Mouse (Mus musculus) lung, embryonic 15.5 days (tissue): ENCODE measurements around the gene Id3. TPM values are rescaled to one million over a fixed set of nuclear protein-coding genes. Genes with fewer than 3 reads are reported as not detected.

ENCODE experiments used
- ATAC-seq: fragments of 200-750 bp; cut with Nextera tagmentation; 2 replicates; pipeline ENCODE4 v1.8.0; 2017; ENCODE audit warnings: moderate number of reproducible peaks, borderline replicate concordance; ENCODE audit not compliant: low FRiP score, low TSS enrichment; ENCODE audit errors: extremely low read depth
- H3K27ac ChIP-seq: fragments of 300-500 bp; sonication (generic); 2 replicates; pipeline ENCODE4 v1.5.1; 2015; ENCODE audit warnings: moderate library complexity, mild to moderate bottlenecking, inconsistent platforms
- H3K27me3 ChIP-seq: fragments of 300-500 bp; sonication (generic); 2 replicates; pipeline ENCODE4 v1.6.1; 2015; ENCODE audit warnings: inconsistent platforms
- H3K36me3 ChIP-seq: fragments of 300-500 bp; sonication (generic); 2 replicates; pipeline ENCODE4 v1.6.1; 2015; ENCODE audit warnings: inconsistent platforms
- H3K4me1 ChIP-seq: fragments of 300-500 bp; sonication (generic); 2 replicates; pipeline ENCODE4 v1.6.1; 2015; ENCODE audit warnings: inconsistent platforms
- H3K4me2 ChIP-seq: fragments of 300-500 bp; sonication (generic); 2 replicates; pipeline ENCODE4 v1.6.1; 2015; ENCODE audit warnings: inconsistent platforms, mild to moderate bottlenecking, moderate library complexity
- H3K4me3 ChIP-seq: fragments of 300-500 bp; sonication (generic); 2 replicates; pipeline ENCODE4 v1.5.1; 2015; ENCODE audit warnings: mild to moderate bottlenecking, inconsistent platforms
- H3K9ac ChIP-seq: fragments of 300-500 bp; sonication (generic); 2 replicates; pipeline ENCODE4 v1.6.1; 2015; ENCODE audit warnings: inconsistent platforms
- H3K9me3 ChIP-seq: fragments of 300-500 bp; sonication (generic); 2 replicates; pipeline ENCODE4 v1.6.1; 2016; ENCODE audit warnings: inconsistent platforms
- WGBS: fragments of 180-500 bp; shearing (Covaris S2); methylation state at CpG from one replicate; pipeline ENCODE4 v1.1.7; 2015; 5-methylcytosine and 5-hydroxymethylcytosine counted together
- polyA plus RNA-seq: library from polyadenylated mRNA; unstranded; fragments of >200 nt; fragmentation: Nextera tagmentation; extraction: Ambion mirVana; gene quantifications from 2 replicates; pipeline ENCODE4 v1.2.1, GENCODE M21; 2015

Gene Id3
- polyA plus RNA-seq, 1 experiment from 2014 or later = 529 TPM

- ATAC-seq = no peak
- H3K4me2 ChIP-seq = no peak overlapping the region
- H3K36me3 ChIP-seq = no peaks in the 10 kb centered on the region; the same call in 1 of the 2 replicates
- peaks cover 41% of the 10 kb centered on the region for H3K4me1 ChIP-seq
- H3K9ac ChIP-seq = no peak overlapping the region
- no peak overlapping the region for H3K4me3 ChIP-seq
- no peaks in the 10 kb centered on the region for H3K27me3 ChIP-seq
- H3K9me3 ChIP-seq = no peaks in the 10 kb centered on the region
- peak overlapping the region; percentile 39; the same call in 1 of the 2 replicates for H3K27ac ChIP-seq
- WGBS = 46% methylated on average over 9 of the region's 9 CpGs
These were observed 42.1 kb downstream of the Id3 start for GRCm38 (mm10) chr4:136185375-136185774.

DNA sequence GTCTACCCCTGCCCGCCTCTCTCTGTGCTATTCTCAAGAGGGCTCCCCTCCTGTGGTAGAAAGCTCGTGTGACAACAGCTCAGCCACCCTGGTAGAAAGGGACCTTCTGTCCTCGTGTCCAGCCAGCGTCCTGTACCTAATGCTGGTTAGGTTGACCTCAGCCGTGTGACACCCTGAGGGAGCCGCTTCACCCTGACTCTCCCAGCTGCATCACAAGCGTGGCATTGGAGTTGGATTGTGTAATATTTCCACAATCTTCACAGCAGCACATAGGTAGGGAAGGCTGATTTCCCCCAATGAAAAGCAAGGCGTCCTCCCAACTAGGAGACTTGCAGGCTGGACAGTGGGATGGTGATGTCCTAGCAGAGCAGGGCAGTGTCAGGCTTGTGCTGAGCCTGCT lies 43.0 kb downstream of the Id3 start:
- Histone ChIP-seq H3K4me2 (peak overlapping the region; percentile 36; the same call in 1 of the 2 replicates), H3K9ac (peak overlapping the region; percentile 14; the same call in 1 of the 2 replicates), H3K4me3 (no peak overlapping the region), H3K9me3 (no peaks in the 10 kb centered on the region), H3K4me1 (peaks cover 33% of the 10 kb centered on the region), H3K27me3 (no peaks in the 10 kb centered on the region), H3K27ac (peak overlapping the region; percentile 85), H3K36me3 (no peaks in the 10 kb centered on the region; the same call in 1 of the 2 replicates)
- ATAC-seq = no peak
- WGBS = 70% methylated on average over 8 of the region's 8 CpGs

DNA sequence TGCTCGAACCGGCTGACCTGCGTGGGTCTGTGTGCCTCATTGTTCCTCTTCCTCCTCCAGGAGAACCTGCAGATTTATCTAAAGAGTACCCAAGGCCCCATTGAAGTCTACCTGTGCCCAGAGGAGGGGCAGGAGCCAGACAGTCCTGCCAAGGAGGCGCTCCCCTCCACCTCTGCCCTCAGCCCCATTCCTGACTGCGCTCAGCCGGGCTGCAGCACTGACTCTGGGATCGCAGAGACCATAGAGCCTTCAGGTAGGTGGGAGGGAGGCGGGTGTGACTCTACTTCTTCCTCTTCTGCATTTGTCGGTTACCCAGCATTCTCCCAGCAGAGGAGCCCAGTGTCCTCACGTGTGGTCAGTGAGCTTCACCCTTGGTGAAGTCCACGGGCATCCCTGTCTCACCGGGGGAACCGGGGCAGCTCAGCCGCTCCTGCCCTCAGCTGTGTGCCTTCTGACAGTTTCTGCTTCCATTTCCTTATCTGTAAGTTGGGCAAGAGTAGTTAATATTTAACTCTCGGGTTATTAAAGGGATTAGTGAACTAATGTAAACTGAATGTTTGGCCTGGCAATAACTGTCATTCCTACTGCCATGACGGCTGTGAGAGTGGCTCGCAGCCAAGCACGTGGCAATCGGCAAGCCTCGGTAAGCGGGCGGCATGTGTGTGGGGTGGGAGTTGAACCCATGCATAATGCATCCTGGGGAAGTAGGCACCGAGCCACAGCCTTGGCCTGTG lies 43.6 kb downstream of the Id3 start:
- no peaks in the 10 kb centered on the region for H3K9me3 ChIP-seq
- no peak overlapping the region for H3K4me3 ChIP-seq
- peak overlapping the region; percentile 14; the same call in 1 of the 2 replicates for H3K9ac ChIP-seq
- H3K36me3 ChIP-seq = no peaks in the 10 kb centered on the region; the same call in 1 of the 2 replicates
- peak overlapping the region; percentile 85 for H3K27ac ChIP-seq
- peak overlapping the region; percentile 36 for H3K4me2 ChIP-seq
- no peaks in the 10 kb centered on the region for H3K27me3 ChIP-seq
- ATAC-seq = peak; percentile 75; the same call in 1 of the 2 replicates
- WGBS = 45% methylated on average over 23 of the region's 23 CpGs
- H3K4me1 ChIP-seq = peaks cover 28% of the 10 kb centered on the region

GRCm38 (mm10) chr4:136188973-136189737 lies 45.9 kb downstream of the Id3 start:
- no peak overlapping the region for H3K27ac ChIP-seq
- no peak overlapping the region for H3K9ac ChIP-seq
- H3K4me1 ChIP-seq = peaks cover 31% of the 10 kb centered on the region
- no peak overlapping the region for H3K4me2 ChIP-seq
- ATAC-seq = no peak
- peaks cover 9% of the 10 kb centered on the region; the same call in 1 of the 2 replicates for H3K36me3 ChIP-seq
- no peak overlapping the region for H3K4me3 ChIP-seq
- H3K9me3 ChIP-seq = no peaks in the 10 kb centered on the region
- H3K27me3 ChIP-seq = no peaks in the 10 kb centered on the region
- WGBS = 76% methylated on average over 6 of the region's 6 CpGs

DNA sequence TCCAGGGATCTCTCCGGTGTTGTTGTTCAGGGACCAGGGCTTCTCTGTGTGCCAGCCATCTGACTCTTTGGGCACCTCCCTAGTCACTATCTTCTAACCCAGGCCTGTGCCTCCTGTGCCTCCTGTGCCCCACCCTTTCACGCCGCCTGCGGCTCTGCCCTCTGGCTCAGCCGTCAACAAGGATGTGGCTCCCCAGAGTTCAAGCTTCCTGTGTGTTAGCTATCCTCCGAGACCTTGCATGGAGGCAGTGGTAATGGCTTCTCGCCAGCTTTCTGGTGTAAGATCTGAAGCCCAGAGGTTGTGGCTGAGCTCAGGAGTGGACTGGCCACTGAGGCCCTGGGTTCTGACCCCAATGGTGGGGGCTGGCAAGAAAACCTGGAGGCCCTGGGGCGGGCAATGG lies 46.6 kb downstream of the Id3 start:
- Histone ChIP-seq H3K4me2 (no peak overlapping the region), H3K4me3 (no peak overlapping the region), H3K9me3 (no peaks in the 10 kb centered on the region), H3K27ac (no peak overlapping the region), H3K9ac (no peak overlapping the region), H3K4me1 (peaks cover 36% of the 10 kb centered on the region), H3K36me3 (peaks cover 9% of the 10 kb centered on the region; the same call in 1 of the 2 replicates), H3K27me3 (no peaks in the 10 kb centered on the region)
- ATAC-seq = peak; percentile 37; the same call in 1 of the 2 replicates
- 65% methylated on average over 8 of the region's 8 CpGs for WGBS

DNA sequence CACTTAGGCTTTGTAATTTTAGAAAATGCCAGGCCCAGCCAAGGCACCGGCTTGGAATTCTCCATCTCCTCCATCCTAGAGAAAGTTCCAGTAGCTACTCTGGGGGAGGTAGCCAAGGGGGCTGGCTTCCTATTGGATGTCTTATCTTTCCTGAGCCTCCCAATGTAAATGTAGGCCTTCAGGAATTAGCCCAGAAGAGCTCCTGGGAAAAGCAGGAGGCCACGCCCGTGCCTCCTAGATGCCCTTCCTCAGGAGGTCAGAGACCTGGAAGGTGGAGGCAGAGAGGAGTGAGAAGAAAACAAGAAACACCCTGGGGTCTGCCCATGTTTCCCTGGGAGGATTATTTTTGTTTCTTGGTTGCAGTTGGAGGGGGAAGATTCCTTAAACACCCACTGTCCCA lies 50.3 kb downstream of the Id3 start:
- Histone ChIP-seq H3K27ac (no peak overlapping the region), H3K4me1 (peaks cover 19% of the 10 kb centered on the region), H3K27me3 (no peaks in the 10 kb centered on the region), H3K4me2 (no peak overlapping the region), H3K9me3 (no peaks in the 10 kb centered on the region), H3K36me3 (peaks cover 9% of the 10 kb centered on the region; the same call in 1 of the 2 replicates), H3K9ac (no peak overlapping the region), H3K4me3 (no peak overlapping the region)
- WGBS = 68% methylated on average over 3 of the region's 3 CpGs
- no peak for ATAC-seq

- no peak overlapping the region for H3K4me3 ChIP-seq
- no peaks in the 10 kb centered on the region for H3K27me3 ChIP-seq
- H3K4me2 ChIP-seq = no peak overlapping the region
- H3K4me1 ChIP-seq = peaks cover 19% of the 10 kb centered on the region
- WGBS = 22% methylated on average over 7 of the region's 7 CpGs
- peak overlapping the region; percentile 65 for H3K27ac ChIP-seq
- no peak; the same call in 1 of the 2 replicates for ATAC-seq
- H3K9ac ChIP-seq = no peak overlapping the region
- H3K9me3 ChIP-seq = no peaks in the 10 kb centered on the region
- H3K36me3 ChIP-seq = peaks cover 9% of the 10 kb centered on the region; the same call in 1 of the 2 replicates
These were observed 51.7 kb downstream of the Id3 start for GRCm38 (mm10) chr4:136195029-136195428.

Other genes starting within 250 kb of the Id3 start
- 0.80 and 0.82 TPM in 2 replicates for gene Cnr2, start 248.1 kb upstream of the Id3 start, polyA plus RNA-seq
- gene Fuca1, start 222.8 kb upstream of the Id3 start, polyA plus RNA-seq = 71.7 and 76.4 TPM in 2 replicates
- 76.1 TPM in 2 replicates for gene Hmgcl, start 197.0 kb upstream of the Id3 start, polyA plus RNA-seq
- 38.2 and 40.5 TPM in 2 replicates for gene Gale, start 179.8 kb upstream of the Id3 start, polyA plus RNA-seq
- 122 and 124 TPM in 2 replicates for gene Lypla2, start 170.9 kb upstream of the Id3 start, polyA plus RNA-seq
- 50.1 and 59.7 TPM in 2 replicates for gene Pithd1, start 156.2 kb upstream of the Id3 start, polyA plus RNA-seq
- gene Eloa, start 121.7 kb upstream of the Id3 start, polyA plus RNA-seq = 36.1 and 38.3 TPM in 2 replicates
- 476 and 482 TPM in 2 replicates for gene Rpl11, start 90.1 kb upstream of the Id3 start, polyA plus RNA-seq
- 13.7 and 16.1 TPM in 2 replicates for gene E2f2, start 28.9 kb downstream of the Id3 start, polyA plus RNA-seq
- 6.5 and 8.1 TPM in 2 replicates for gene Asap3, start 62.9 kb downstream of the Id3 start, polyA plus RNA-seq
- 16.9 and 17.2 TPM in 2 replicates for gene Tcea3, start 104.2 kb downstream of the Id3 start, polyA plus RNA-seq
- gene Zfp46, start 141.2 kb downstream of the Id3 start, polyA plus RNA-seq = 23.9 and 25.6 TPM in 2 replicates
- gene Hnrnpr, start 167.4 kb downstream of the Id3 start, polyA plus RNA-seq = 185 and 187 TPM in 2 replicates